Mouse (Mus musculus) forebrain, postnatal 0 days (tissue): Measurements from ENCODE around the gene Gm11084. TPM values are rescaled to one million over a fixed set of nuclear protein-coding genes. Genes with fewer than 3 reads are reported as not detected.

Experiments used
- ATAC-seq: fragments of 200-750 bp; cut with Nextera tagmentation; 2 replicates; pipeline ENCODE4 v1.8.0; 2017; ENCODE audit warnings: mild to moderate bottlenecking, moderate library complexity
- DNase-seq: peaks from one replicate; pipeline ENCODE4 v3.0.0-alpha.2; 2015
- H3K27ac ChIP-seq: fragments of 300-500 bp; sonication (generic); 2 replicates; pipeline ENCODE4 v1.5.1; 2014; ENCODE audit warnings: low read depth, mild to moderate bottlenecking, antibody characterized with exemption, low read length, moderate library complexity, mixed read lengths
- H3K27me3 ChIP-seq: fragments of 300-500 bp; sonication (generic); 2 replicates; pipeline ENCODE4 v1.6.1; 2014; ENCODE audit warnings: mild to moderate bottlenecking, low read length, mixed read lengths; ENCODE audit not compliant: insufficient read depth
- H3K36me3 ChIP-seq: fragments of 300-500 bp; sonication (generic); 2 replicates; pipeline ENCODE4 v1.6.1; 2014; ENCODE audit warnings: mild to moderate bottlenecking, moderate library complexity; ENCODE audit not compliant: insufficient read depth
- H3K4me1 ChIP-seq: fragments of 300-500 bp; sonication (generic); 2 replicates; pipeline ENCODE4 v1.6.1; 2014; ENCODE audit warnings: antibody characterized with exemption; ENCODE audit not compliant: insufficient read depth
- H3K4me2 ChIP-seq: fragments of 300-500 bp; sonication (generic); 2 replicates; pipeline ENCODE4 v1.6.1; 2014; ENCODE audit warnings: low read depth, mild to moderate bottlenecking, moderate library complexity
- H3K4me3 ChIP-seq: fragments of 300-500 bp; sonication (generic); 2 replicates; pipeline ENCODE4 v1.5.1; 2014; ENCODE audit warnings: low read depth, low read length, mixed read lengths
- H3K9ac ChIP-seq: fragments of 300-500 bp; sonication (generic); 2 replicates; pipeline ENCODE4 v1.6.1; 2014; ENCODE audit warnings: mild to moderate bottlenecking
- H3K9me3 ChIP-seq: fragments of 300-500 bp; sonication (generic); 2 replicates; pipeline ENCODE4 v1.6.1; 2016; ENCODE audit warnings: low read length
- CTCF ChIP-seq: sonication (generic); IDR thresholded peaks from 2 replicates; pipeline ENCODE4 v1.5.1; 2016; ENCODE audit warnings: antibody characterized with exemption, control low read depth, low read depth
- WGBS: fragments of 180-500 bp; shearing (Covaris S2); extraction: QIAGEN DNeasy Blood & Tissue Kit; methylation state at CpG from one replicate; pipeline ENCODE4 v1.1.7; 2014; 5-methylcytosine and 5-hydroxymethylcytosine counted together
- polyA plus RNA-seq: library from polyadenylated mRNA; unstranded; fragments of >200 nt; fragmentation: Nextera tagmentation; extraction: Ambion mirVana; gene quantifications from 2 replicates; pipeline ENCODE4 v1.2.1, GENCODE M21; 2015
- total RNA-seq: library from RNA; depleted of rRNA; stranded (reverse); fragments of >200 nt; gene quantifications from 2 replicates; pipeline ENCODE4 v1.2.3, GENCODE M21; 2014; rRNA removed

The Gm11084 gene
- total RNA-seq (not detected in 2 replicates), polyA plus RNA-seq (not detected in 2 replicates)

DNA sequence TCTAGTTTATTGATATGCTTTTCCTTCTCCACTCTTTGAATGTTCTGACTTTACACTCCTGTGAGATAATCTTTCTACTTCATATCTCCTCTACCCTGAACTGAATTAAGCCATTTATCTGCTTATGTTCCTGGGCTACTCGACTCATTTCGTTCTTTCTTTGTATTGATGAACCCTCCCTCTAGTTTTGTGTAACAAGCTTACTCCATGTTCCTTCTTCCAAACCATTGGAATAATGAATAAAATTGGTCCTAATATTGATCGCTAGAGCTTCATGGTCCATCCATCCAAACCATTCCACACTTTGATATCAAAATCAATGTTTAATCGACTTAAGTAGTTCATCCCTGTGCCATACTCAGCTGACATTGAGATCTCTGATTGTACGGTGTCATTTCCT, at the start of gene Gm11084:
Gm11084 (minus strand) TSS at position 101 of the 400 bp plus-strand sequence.
- TF ChIP-seq CTCF = no peak
- no peak within 1 kb of the TSS for H3K4me3 ChIP-seq
- no peak for ATAC-seq
- WGBS = 92% methylated on average over 5 of the region's 5 CpGs
- DNase-seq = no peak
- H3K4me1 ChIP-seq = 0 out of 2 replicates have a peak, but pooled peaks cover under 1% of the 10 kb centered on the region
- no peaks in the 10 kb centered on the region for H3K9me3 ChIP-seq
- H3K4me2 ChIP-seq = no peak within 1 kb of the TSS
- H3K9ac ChIP-seq = no peak within 1 kb of the TSS
- no peaks in the 10 kb centered on the region for H3K27me3 ChIP-seq
- H3K27ac ChIP-seq = no peak within 1 kb of the TSS
- no peaks in the 10 kb centered on the region for H3K36me3 ChIP-seq

- TF ChIP-seq CTCF = no peak
- Histone ChIP-seq H3K4me2 (no peak overlapping the region), H3K9me3 (no peaks in the 10 kb centered on the region), H3K4me1 (no peaks in the 10 kb centered on the region), H3K9ac (no peak overlapping the region), H3K27me3 (no peaks in the 10 kb centered on the region), H3K36me3 (no peaks in the 10 kb centered on the region), H3K4me3 (no peak overlapping the region), H3K27ac (no peak overlapping the region)
- WGBS = 55% methylated on average over 7 of the region's 7 CpGs
- DNase-seq (no peak), ATAC-seq (no peak)
Measured at GRCm38 (mm10) chr2:73031061-73032055, 44.8 kb upstream of the Gm11084 start.

DNA sequence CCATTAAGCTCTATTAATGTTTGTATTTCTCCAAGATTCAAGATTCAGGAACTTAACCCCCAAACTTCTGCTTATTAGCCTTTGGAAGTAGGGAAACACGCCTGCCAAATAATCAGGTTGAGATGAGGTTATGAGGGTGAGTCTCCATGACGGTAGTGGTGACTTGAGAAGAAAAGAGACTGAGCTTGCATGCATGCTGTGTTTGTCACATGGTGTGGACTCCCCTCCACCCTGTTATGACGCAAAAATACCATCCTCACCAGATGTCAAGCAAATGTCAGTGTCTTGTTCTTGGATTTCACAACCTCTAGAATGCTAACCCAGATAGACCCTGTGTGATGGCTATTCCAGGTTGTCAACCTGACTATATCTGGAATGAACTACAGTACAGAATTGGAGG, 43.3 kb upstream of the Gm11084 start:
- DNase-seq (no peak), ATAC-seq (no peak)
- 92% methylated on average over 3 of the region's 3 CpGs for WGBS

DNA sequence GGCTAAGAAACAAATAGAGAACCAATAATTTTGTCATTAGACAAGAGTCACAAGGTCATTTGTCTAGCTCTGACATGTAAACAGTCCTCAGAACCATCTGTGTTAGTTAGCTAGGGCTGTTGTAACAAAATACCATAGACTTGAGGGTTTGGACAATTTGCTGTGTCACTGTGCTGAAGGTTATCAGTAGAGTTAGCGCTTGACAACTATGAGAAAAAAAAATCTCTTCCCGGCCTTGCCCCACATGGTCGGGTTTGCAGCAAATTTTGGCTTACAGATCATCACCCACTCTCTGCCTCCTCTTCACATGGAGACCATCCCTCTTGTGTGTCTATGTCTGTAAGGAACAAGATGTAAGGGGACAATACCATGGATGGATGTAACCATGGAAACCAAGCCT, 41.5 kb upstream of the Gm11084 start:
- no peak overlapping the region for H3K27ac ChIP-seq
- WGBS = 87% methylated on average over 3 of the region's 3 CpGs
- no peaks in the 10 kb centered on the region for H3K4me1 ChIP-seq
- H3K9me3 ChIP-seq = no peaks in the 10 kb centered on the region
- ATAC-seq (no peak), DNase-seq (no peak)
- no peak overlapping the region for H3K9ac ChIP-seq
- no peak for TF ChIP-seq CTCF
- H3K36me3 ChIP-seq = no peaks in the 10 kb centered on the region
- H3K4me2 ChIP-seq = no peak overlapping the region
- no peak overlapping the region for H3K4me3 ChIP-seq
- H3K27me3 ChIP-seq = no peaks in the 10 kb centered on the region

More for the DNA sequence above, 43.3 kb upstream of the Gm11084 start:
- Histone ChIP-seq H3K4me2 (no peak overlapping the region), H3K9me3 (no peaks in the 10 kb centered on the region), H3K4me3 (no peak overlapping the region), H3K9ac (no peak overlapping the region), H3K27me3 (no peaks in the 10 kb centered on the region), H3K36me3 (no peaks in the 10 kb centered on the region), H3K4me1 (no peaks in the 10 kb centered on the region), H3K27ac (no peak overlapping the region)
- no peak for TF ChIP-seq CTCF

DNA sequence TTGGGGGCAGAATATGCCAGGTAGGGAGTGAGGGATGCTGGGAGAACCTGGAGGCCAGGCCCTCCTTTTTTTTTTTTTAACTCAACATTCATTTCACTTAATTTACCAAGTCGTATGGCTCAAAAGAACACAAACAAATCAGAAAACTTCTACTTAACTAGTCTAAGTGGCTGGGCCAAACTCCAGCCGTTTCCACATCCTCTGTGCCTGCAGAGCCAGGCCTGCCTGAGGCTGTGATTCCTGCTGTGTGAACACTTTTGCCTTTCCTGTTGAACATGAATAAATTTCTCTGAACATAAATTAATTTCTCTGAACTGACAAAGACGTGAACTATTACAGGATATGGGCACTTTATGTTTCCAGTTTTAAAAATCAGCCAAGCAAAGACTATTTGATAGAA, 40.6 kb upstream of the Gm11084 start:
- TF ChIP-seq CTCF = no peak
- Histone ChIP-seq H3K4me1 (no peaks in the 10 kb centered on the region), H3K27ac (no peak overlapping the region)

GRCm38 (mm10) chr2:73023803-73024202, 37.3 kb upstream of the Gm11084 start:
- H3K4me3 ChIP-seq = no peak overlapping the region
- H3K27ac ChIP-seq = no peak overlapping the region
- ATAC-seq = no peak
- 50% methylated on average over 6 of the region's 6 CpGs for whole genome bisulfite sequencing
- H3K9ac ChIP-seq = no peak overlapping the region
- no peak for TF ChIP-seq CTCF
- no peaks in the 10 kb centered on the region for H3K27me3 ChIP-seq
- DNase-seq = no peak
- no peak overlapping the region for H3K4me2 ChIP-seq
- H3K4me1 ChIP-seq = peaks cover 2% of the 10 kb centered on the region; the same call in 1 of the 2 replicates
- no peaks in the 10 kb centered on the region for H3K36me3 ChIP-seq
- no peaks in the 10 kb centered on the region for H3K9me3 ChIP-seq

More for the DNA sequence above, 40.6 kb upstream of the Gm11084 start:
- H3K27me3 ChIP-seq = no peaks in the 10 kb centered on the region
- DNase-seq (no peak), ATAC-seq (no peak)
- H3K4me2 ChIP-seq = no peak overlapping the region
- H3K36me3 ChIP-seq = no peaks in the 10 kb centered on the region
- no peak overlapping the region for H3K4me3 ChIP-seq
- no peaks in the 10 kb centered on the region for H3K9me3 ChIP-seq
- 47% methylated on average over 3 of the region's 3 CpGs for WGBS
- H3K9ac ChIP-seq = no peak overlapping the region

DNA sequence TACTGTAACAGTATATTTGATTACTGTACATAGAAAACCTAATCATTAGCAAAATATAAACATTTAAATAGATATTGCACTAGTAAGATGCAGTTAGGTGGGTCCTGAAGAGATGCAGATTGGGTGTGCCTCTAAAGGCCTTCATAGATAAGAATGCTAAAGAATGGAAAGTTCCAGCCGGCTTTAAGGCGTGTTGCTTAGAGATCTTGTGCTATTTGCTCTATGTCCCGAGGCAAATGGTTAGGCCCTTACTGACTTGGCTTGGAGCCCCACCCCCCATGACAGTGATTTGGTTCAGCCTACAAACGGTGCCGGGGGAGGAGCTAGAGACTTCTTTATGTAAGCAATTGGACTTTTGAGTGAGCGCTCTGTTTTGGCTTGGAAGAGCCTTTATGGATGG, 34.5 kb upstream of the Gm11084 start:
- Histone ChIP-seq H3K4me3 (no peak overlapping the region), H3K4me1 (peaks cover 2% of the 10 kb centered on the region; the same call in 1 of the 2 replicates), H3K27me3 (no peaks in the 10 kb centered on the region), H3K27ac (no peak overlapping the region), H3K9ac (no peak overlapping the region), H3K36me3 (no peaks in the 10 kb centered on the region), H3K4me2 (no peak overlapping the region), H3K9me3 (no peaks in the 10 kb centered on the region)
- WGBS = 87% methylated on average over 6 of the region's 6 CpGs
- ATAC-seq = no peak
- no peak for DNase-seq
- TF ChIP-seq CTCF = no peak
